Comparison of ENCODE assay signal across 25 mouse cellular contexts in the genomic region with DNA sequence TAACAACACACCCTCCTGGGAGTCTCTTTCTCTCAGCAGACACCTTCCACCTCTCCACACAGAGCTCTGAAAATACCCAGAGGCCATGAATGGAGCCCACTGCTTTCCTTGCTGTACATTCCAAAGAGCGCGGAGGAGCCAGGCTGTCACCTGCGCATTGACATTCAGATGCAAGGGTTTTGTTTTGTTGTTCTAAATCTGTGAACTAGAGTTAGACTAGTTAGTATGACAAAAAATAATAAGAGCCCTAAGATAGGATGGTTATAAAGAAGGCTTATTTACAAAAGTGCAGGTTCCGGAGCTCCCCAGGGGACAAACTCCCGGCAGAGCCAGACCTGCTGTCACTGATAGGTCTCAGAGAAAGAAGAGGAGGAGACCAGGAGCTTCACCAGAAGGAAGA. TPM values are rescaled to one million over a fixed set of nuclear protein-coding genes. Genes with fewer than 3 reads are reported as not detected.
A peak's percentile ranks its signal among the peaks of the same experiment; 100 is the strongest.
DNase-seq lines count a peak whose midpoint lies in the region; ATAC-seq lines count a peak whose summit lies in the region.
"Had no signal": no experiment of that assay in that cellular context is flagged by ENCODE, and none has a peak within 500 bp of the region (broad histone marks: within the 10 kb centered on the region; RNA-seq: fewer than 3 reads in every experiment).

No protein-coding gene starts in this region.

- no peak overlapping the region for H3K27ac ChIP-seq in heart, embryonic 13.5 days (replicated peaks)
- H3K27ac ChIP-seq: embryonic facial prominence, embryonic 10.5 days; embryonic facial prominence, embryonic 12.5 days; forebrain, embryonic 13.5 days; forebrain, embryonic 15.5 days had no signal

- H3K4me3 ChIP-seq in heart, embryonic 13.5 days, result no peak overlapping the region
- H3K4me3 ChIP-seq: embryonic facial prominence, embryonic 10.5 days; embryonic facial prominence, embryonic 12.5 days; forebrain, embryonic 13.5 days; forebrain, embryonic 15.5 days had no signal

- no peaks in the 10 kb centered on the region for H3K36me3 ChIP-seq in heart, embryonic 13.5 days
- H3K36me3 ChIP-seq: embryonic facial prominence, embryonic 10.5 days; embryonic facial prominence, embryonic 12.5 days; forebrain, embryonic 15.5 days; G1E had no signal

- no peaks in the 10 kb centered on the region for H3K9me3 ChIP-seq in heart, embryonic 13.5 days
- H3K9me3 ChIP-seq: embryonic facial prominence, embryonic 10.5 days; embryonic facial prominence, embryonic 12.5 days; forebrain, embryonic 13.5 days; forebrain, embryonic 15.5 days; G1E had no signal

- no peak for DNase-seq in heart, postnatal 25 days (ENCODE audit: low spot score)
- DNase-seq in R1 (ENCODE audit: low read depth, low spot score), result peak; percentile 95
- no peak for DNase-seq in spleen, postnatal 14 days (ENCODE audit: low spot score in 2 of 2)
- no peak for DNase-seq in thymus, postnatal 4 days
- DNase-seq: adrenal gland, adult 8-10 months; adrenal gland, postnatal 14 days; adrenal gland, postnatal 36 days; B cell, adult 2 months; cerebellum, adult 11-12 months; cerebellum, adult 2 months; cerebellum, adult 9-10 months; cerebellum, postnatal 10 days; cerebellum, postnatal 25 days; forebrain, postnatal 0 days had no signal

- H3K4me1 ChIP-seq in heart, embryonic 13.5 days, result peaks cover 12% of the 10 kb centered on the region; the same call in 1 of the 2 replicates
- H3K4me1 ChIP-seq: embryonic facial prominence, embryonic 12.5 days; forebrain, embryonic 13.5 days; forebrain, embryonic 15.5 days had no signal

- 22% methylated on average over 5 of the region's 5 CpGs for WGBS in heart, embryonic 13.5 days

- intact Hi-C loops in heart, postnatal 25 days (cut with DNase I), result no loop called here

- H3K27me3 ChIP-seq in heart, embryonic 13.5 days (replicated peaks), result no peaks in the 10 kb centered on the region
- H3K27me3 ChIP-seq: CH12.LX; embryonic facial prominence, embryonic 12.5 days; forebrain, embryonic 13.5 days; forebrain, embryonic 15.5 days; Patski had no signal

- no peak for ATAC-seq in heart, embryonic 13.5 days (ENCODE audit: extremely low read depth, insufficient number of reproducible peaks, low FRiP score, low TSS enrichment)
- ATAC-seq: activated CD4-positive, CD25-positive, alpha-beta regulatory T cell, adult 4 months; CD4-positive, CD25-positive, alpha-beta regulatory T cell, adult 4 months; forebrain, embryonic 13.5 days; forebrain, embryonic 15.5 days; forebrain, postnatal 0 days; Patski had no signal

- H3K4me2 ChIP-seq in heart, embryonic 13.5 days, result no peak overlapping the region
- H3K4me2 ChIP-seq: embryonic facial prominence, embryonic 12.5 days; forebrain, embryonic 13.5 days; forebrain, embryonic 15.5 days had no signal

- 0 out of 2 replicates have a peak overlapping the region, but pooled peaks have one; percentile 30 for H3K9ac ChIP-seq in heart, embryonic 13.5 days
- H3K9ac ChIP-seq: embryonic facial prominence, embryonic 12.5 days; forebrain, embryonic 13.5 days; forebrain, embryonic 15.5 days; forebrain, postnatal 0 days had no signal

RNA-seq across cellular contexts. Expression of a gene that starts 6.9 kb away (rescaled TPM):
- polyA plus RNA-seq in heart, embryonic 13.5 days (2015; fragmentation: Nextera tagmentation; extraction: Ambion mirVana), result 5.7 and 6.8 TPM in 2 replicates
- 10 to 100 TPM in 1 of 2 experiments, 1 to 10 TPM in 1; 10.0 to 13.3 TPM for total RNA-seq in heart, postnatal 25 days (2021)

RNA-seq across cellular contexts. Expression of a gene that starts 32.1 kb away (rescaled TPM):
- polyA plus RNA-seq in heart, embryonic 13.5 days (2015; fragmentation: Nextera tagmentation; extraction: Ambion mirVana), result 44.6 and 47.2 TPM in 2 replicates
- 100 to 1,000 TPM; 125 to 136 TPM for total RNA-seq in heart, postnatal 25 days (2021)
- total RNA-seq: CH12.LX; forebrain, postnatal 0 days had no signal
- polyA plus RNA-seq: activated CD4-positive, CD25-positive, alpha-beta regulatory T cell, adult 4 months; CD4-positive, CD25-positive, alpha-beta regulatory T cell, adult 4 months; forebrain, embryonic 11.5 days; forebrain, embryonic 13.5 days; forebrain, embryonic 15.5 days; forebrain, postnatal 0 days; G1E had no signal

RNA-seq across cellular contexts. Expression of a gene that starts 53.9 kb away (rescaled TPM):
- polyA plus RNA-seq in heart, embryonic 13.5 days (2015; fragmentation: Nextera tagmentation; extraction: Ambion mirVana), result 0.17 and 0.27 TPM in 2 replicates
- not detected for total RNA-seq in heart, postnatal 25 days (2021)
- polyA plus RNA-seq: activated CD4-positive, CD25-positive, alpha-beta regulatory T cell, adult 4 months had no signal

RNA-seq across cellular contexts. Expression of a gene that starts 53.9 kb away (rescaled TPM):
- polyA plus RNA-seq in heart, embryonic 13.5 days (2015; fragmentation: Nextera tagmentation; extraction: Ambion mirVana), result 21.4 and 23.8 TPM in 2 replicates
- 10 to 100 TPM; 28.1 to 31.5 TPM for total RNA-seq in heart, postnatal 25 days (2021)
